Mouse (Mus musculus) lung, postnatal 0 days (tissue): ENCODE results near the gene Btnl9. TPM values are rescaled to one million over a fixed set of nuclear protein-coding genes. Genes with fewer than 3 reads are reported as not detected.
"Not testable (repeated sequence)": the region's sequence is repeated elsewhere in the genome, so short reads cannot be mapped to it uniquely, and the experiment has no call there.

Source experiments
- ATAC-seq: fragments of 200-750 bp; cut with Nextera tagmentation; 2 replicates; pipeline ENCODE4 v1.8.0; 2017; ENCODE audit warnings: moderate library complexity
- DNase-seq: peaks from one replicate; pipeline ENCODE4 v3.0.0-alpha.2; 2016; ENCODE audit warnings: low spot score
- H3K27ac ChIP-seq: fragments of 300-500 bp; sonication (generic); 2 replicates; pipeline ENCODE4 v1.5.1; 2014; ENCODE audit warnings: antibody characterized with exemption, mild to moderate bottlenecking, low read length, mixed read lengths
- H3K27me3 ChIP-seq: fragments of 300-500 bp; sonication (generic); replicated peaks from 2 replicates; pipeline ENCODE4 v1.6.1; 2014; ENCODE audit warnings: low read length, mixed read lengths; ENCODE audit not compliant: insufficient read depth
- H3K36me3 ChIP-seq: fragments of 300-500 bp; sonication (generic); 2 replicates; pipeline ENCODE4 v1.6.1; 2014; ENCODE audit warnings: low read length, mixed read lengths; ENCODE audit not compliant: insufficient read depth
- H3K4me1 ChIP-seq: fragments of 300-500 bp; sonication (generic); 2 replicates; pipeline ENCODE4 v1.6.1; 2014; ENCODE audit warnings: antibody characterized with exemption, low read depth, low read length, mixed read lengths; ENCODE audit not compliant: insufficient read depth
- H3K4me2 ChIP-seq: fragments of 300-500 bp; sonication (generic); replicated peaks from 2 replicates; pipeline ENCODE4 v1.6.1; 2014; ENCODE audit warnings: low read depth, mild to moderate bottlenecking, low read length, moderate library complexity, mixed read lengths
- H3K4me3 ChIP-seq: fragments of 300-500 bp; sonication (generic); 2 replicates; pipeline ENCODE4 v1.5.1; 2014; ENCODE audit warnings: low read depth, low read length
- H3K9ac ChIP-seq: fragments of 300-500 bp; sonication (generic); replicated peaks from 2 replicates; pipeline ENCODE4 v1.6.1; 2014; ENCODE audit warnings: low read depth, mild to moderate bottlenecking
- H3K9me3 ChIP-seq: fragments of 300-500 bp; sonication (generic); 2 replicates; pipeline ENCODE4 v1.6.1; 2016; ENCODE audit warnings: low read length, mixed read lengths
- CTCF ChIP-seq: IDR thresholded peaks from 2 replicates; pipeline ENCODE4 v1.5.1; 2016; ENCODE audit warnings: antibody characterized with exemption, mild to moderate bottlenecking
- EP300 ChIP-seq: IDR thresholded peaks from 2 replicates; pipeline ENCODE4 v1.6.1; 2016; ENCODE audit warnings: antibody characterized with exemption, mild to moderate bottlenecking, control low read depth
- WGBS: fragments of 180-500 bp; shearing (Covaris S2); extraction: QIAGEN DNeasy Blood & Tissue Kit; methylation state at CpG from one replicate; pipeline ENCODE4 v1.1.7; 2014; 5-methylcytosine and 5-hydroxymethylcytosine counted together
- polyA plus RNA-seq: library from polyadenylated mRNA; unstranded; fragments of >200 nt; fragmentation: Nextera tagmentation; extraction: Ambion mirVana; gene quantifications from 2 replicates; pipeline ENCODE4 v1.2.1, GENCODE M21; 2015

Btnl9 gene
- polyA plus RNA-seq, 1 experiment from 2014 or later, result 0.82 TPM

DNA sequence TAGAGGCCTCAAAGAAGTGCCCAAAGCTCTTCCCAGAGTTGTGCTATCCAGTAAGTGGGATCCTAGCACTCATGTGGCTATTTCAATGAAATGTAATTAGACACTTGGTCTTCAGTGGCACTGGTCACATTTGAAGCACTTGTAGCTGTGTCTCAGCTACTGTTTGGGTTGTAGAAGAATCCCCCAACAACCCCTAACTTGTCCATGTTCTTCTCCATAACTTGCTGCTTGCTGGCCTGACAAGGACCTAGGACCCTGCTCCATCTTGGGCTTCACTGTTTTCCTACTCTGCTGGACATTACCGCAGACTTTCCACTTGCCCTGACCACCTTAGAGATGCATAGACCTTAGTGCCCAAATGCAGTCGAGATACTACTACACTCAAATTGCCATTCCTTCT, 15.1 kb upstream of the Btnl9 start:
- Histone ChIP-seq H3K9me3 (no peaks in the 10 kb centered on the region), H3K27ac (peak overlapping the region; percentile 99), H3K4me1 (peaks cover 7% of the 10 kb centered on the region; the same call in 1 of the 2 replicates), H3K9ac (peak overlapping the region; percentile 96), H3K27me3 (no peaks in the 10 kb centered on the region), H3K4me2 (peak overlapping the region; percentile 82), H3K36me3 (no peaks in the 10 kb centered on the region), H3K4me3 (peak overlapping the region; percentile 87)
- TF ChIP-seq CTCF, result no peak
- TF ChIP-seq EP300, result no peak
- WGBS, result 35% methylated on average over 2 of the region's 2 CpGs
- ATAC-seq, result no peak
- DNase-seq, result no peak

DNA sequence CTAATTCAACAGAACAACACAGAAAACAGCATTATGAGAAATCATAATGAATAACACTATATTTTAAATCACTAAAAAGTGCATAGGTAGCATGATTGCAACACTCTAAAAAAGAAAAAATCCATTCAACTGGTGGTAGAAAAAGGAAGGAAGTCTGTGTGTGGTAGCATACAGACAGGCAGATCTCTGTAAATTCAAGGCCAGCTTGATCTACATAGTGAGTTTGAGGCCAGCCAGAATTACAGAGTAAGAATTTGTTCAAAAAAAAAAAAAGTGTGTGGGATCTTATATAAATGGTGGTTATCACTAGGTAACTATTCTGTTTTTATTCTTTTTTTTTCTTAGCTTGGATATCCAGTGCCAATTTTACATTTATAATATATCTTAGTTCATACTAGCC, 14.2 kb upstream of the Btnl9 start:
- no peaks in the 10 kb centered on the region for H3K36me3 ChIP-seq
- H3K9ac ChIP-seq, result no peak overlapping the region
- TF ChIP-seq EP300 (no peak), CTCF (no peak)
- peaks cover 7% of the 10 kb centered on the region; the same call in 1 of the 2 replicates for H3K4me1 ChIP-seq
- ATAC-seq, result no peak
- H3K4me3 ChIP-seq, result no peak overlapping the region
- H3K27ac ChIP-seq, result no peak overlapping the region
- no peaks in the 10 kb centered on the region for H3K9me3 ChIP-seq
- DNase-seq, result no peak
- no peak overlapping the region for H3K4me2 ChIP-seq
- H3K27me3 ChIP-seq, result no peaks in the 10 kb centered on the region

DNA sequence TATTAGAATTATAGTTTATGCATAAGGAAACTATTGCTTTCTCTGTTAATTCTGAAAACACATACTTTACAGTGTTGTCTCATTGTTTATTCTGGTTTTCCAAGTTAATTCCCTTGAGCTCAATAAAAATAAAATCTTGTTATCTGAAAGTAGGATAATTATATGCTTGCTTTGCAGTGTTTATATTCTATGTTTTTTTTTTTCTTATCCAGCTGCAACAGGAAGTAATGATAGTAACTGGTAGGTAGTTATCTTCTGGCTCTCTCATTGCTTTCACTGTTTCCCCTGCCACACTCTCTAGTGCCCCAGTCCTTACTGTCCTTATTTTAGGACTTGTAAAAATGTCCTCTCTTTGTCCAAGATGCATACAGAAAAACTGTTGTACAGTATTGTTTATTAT, 13.7 kb upstream of the Btnl9 start:
- H3K36me3 ChIP-seq, result no peaks in the 10 kb centered on the region
- H3K9ac ChIP-seq, result no peak overlapping the region
- no peaks in the 10 kb centered on the region for H3K9me3 ChIP-seq
- H3K4me1 ChIP-seq, result peaks cover 7% of the 10 kb centered on the region; the same call in 1 of the 2 replicates
- no peaks in the 10 kb centered on the region for H3K27me3 ChIP-seq
- no peak for DNase-seq
- H3K4me2 ChIP-seq, result no peak overlapping the region
- TF ChIP-seq CTCF (no peak), EP300 (no peak)
- H3K4me3 ChIP-seq, result no peak overlapping the region
- ATAC-seq, result no peak
- no peak overlapping the region for H3K27ac ChIP-seq

DNA sequence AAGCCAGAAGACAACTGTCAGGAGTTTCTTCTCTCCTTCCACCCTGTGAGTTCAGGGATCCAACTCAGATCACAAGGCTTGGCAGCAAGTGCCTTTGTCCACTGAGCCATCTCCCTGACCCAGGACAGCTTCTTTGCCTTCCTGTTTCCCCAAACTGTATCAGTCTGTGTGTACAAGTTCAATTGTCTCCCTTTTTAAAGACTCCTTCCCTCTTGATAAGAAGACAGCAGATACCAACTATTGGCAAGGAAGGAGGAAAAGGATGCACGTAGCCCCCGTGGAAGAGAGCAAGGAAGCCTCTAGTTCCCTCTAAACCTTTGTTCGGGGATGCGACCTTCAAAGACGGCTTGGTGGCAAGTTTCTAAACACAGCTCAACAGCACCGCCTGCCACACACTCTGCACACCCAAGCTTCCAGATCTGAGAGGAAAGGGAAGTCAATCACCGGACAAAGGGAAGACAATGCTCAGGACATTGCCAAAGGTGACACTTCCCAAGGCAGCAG, 8.9 kb upstream of the Btnl9 start:
- 59% methylated on average over 7 of the region's 7 CpGs for WGBS
- peak; percentile 83 for ATAC-seq
- peak; percentile 80 for TF ChIP-seq EP300
- TF ChIP-seq CTCF, result peak; percentile 45
- Histone ChIP-seq H3K4me1 (no peaks in the 10 kb centered on the region), H3K27ac (no peak overlapping the region), H3K27me3 (no peaks in the 10 kb centered on the region), H3K4me3 (no peak overlapping the region), H3K9ac (no peak overlapping the region), H3K4me2 (no peak overlapping the region), H3K9me3 (no peaks in the 10 kb centered on the region), H3K36me3 (no peaks in the 10 kb centered on the region)
- DNase-seq, result peak; percentile 53

DNA sequence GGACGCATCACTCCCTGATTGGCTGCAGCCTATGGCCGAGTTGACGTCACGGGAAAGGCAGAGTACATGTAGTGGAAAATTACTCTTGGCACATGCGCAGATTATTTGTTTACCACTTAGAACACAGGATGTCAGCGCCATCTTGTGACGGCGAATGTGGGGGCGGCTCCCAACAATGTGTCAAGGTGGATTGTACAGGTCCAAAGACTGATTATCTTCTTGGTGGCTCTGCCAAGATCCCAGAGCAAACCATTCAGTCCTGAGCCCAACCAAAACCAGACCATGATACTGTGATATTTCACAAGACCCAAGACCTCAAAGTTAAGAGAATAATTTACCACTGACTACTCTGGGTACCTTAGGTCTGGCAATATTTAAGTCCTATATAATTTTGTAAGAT, 7.8 kb upstream of the Btnl9 start:
- not testable (repeated sequence) for H3K9ac ChIP-seq, H3K27me3 ChIP-seq, H3K27ac ChIP-seq, DNase-seq, H3K36me3 ChIP-seq, H3K4me2 ChIP-seq, H3K9me3 ChIP-seq, ATAC-seq, H3K4me1 ChIP-seq, H3K4me3 ChIP-seq
- WGBS, result 92% methylated on average over 9 of the region's 9 CpGs

DNA sequence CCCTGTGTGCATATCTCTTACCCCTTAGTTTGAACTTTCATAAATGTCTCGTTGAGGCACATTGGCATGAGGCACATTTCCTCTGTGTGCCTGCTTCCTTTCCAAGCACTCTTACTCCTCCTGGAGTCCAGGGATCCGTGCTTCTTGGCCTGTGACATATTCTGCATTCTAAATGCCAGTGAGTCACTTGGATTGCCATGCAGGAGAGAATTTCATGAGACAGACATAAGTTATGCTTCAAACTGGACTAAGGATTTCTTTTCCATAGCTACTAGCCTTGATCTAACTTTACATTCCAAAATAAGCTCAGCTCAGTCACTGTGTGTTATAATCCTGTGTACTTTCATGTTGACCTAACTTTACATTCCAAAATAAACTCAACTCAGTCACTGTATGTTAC, 4.1 kb upstream of the Btnl9 start:
- ATAC-seq (no peak), DNase-seq (no peak)
- Histone ChIP-seq H3K4me1 (no peaks in the 10 kb centered on the region), H3K9me3 (no peaks in the 10 kb centered on the region), H3K4me2 (no peak overlapping the region), H3K27me3 (no peaks in the 10 kb centered on the region), H3K9ac (no peak overlapping the region), H3K27ac (no peak overlapping the region), H3K4me3 (no peak overlapping the region), H3K36me3 (no peaks in the 10 kb centered on the region)
- no peak for TF ChIP-seq CTCF
- TF ChIP-seq EP300, result no peak
- WGBS, result 28% methylated on average over 2 of the region's 2 CpGs

DNA sequence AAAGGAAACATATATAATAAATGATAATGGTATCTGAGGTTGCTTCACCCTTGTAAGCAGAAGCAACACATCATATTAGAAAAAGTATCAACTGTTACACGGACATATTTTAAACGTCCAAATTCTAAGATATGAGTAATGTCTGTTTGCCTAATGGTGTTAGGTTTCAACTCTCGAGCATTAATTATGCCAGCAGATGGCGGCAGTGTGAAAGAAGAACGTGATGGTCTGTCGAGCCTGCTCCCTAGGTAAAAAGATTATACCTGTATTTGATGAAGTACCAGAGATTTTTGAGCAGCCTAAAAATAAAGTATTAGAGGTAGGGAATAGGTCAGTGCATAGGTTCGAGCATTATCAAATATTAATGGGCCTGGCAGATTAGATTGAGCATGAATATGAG, 2.8 kb upstream of the Btnl9 start:
- DNase-seq (peak; percentile 75), ATAC-seq (0 out of 2 replicates have a peak, but pooled peaks have one; percentile 41)
- Histone ChIP-seq H3K9me3 (no peaks in the 10 kb centered on the region), H3K4me3 (no peak overlapping the region), H3K9ac (no peak overlapping the region), H3K4me2 (no peak overlapping the region), H3K36me3 (no peaks in the 10 kb centered on the region), H3K4me1 (no peaks in the 10 kb centered on the region), H3K27me3 (no peaks in the 10 kb centered on the region), H3K27ac (no peak overlapping the region)
- 3% methylated on average over 7 of the region's 7 CpGs for WGBS
- peak; percentile 81 for TF ChIP-seq CTCF
- no peak for TF ChIP-seq EP300
